Mouse (Mus musculus) liver, postnatal 0 days (tissue): ENCODE results near the gene Gm29427.

ENCODE experiments used
- CTCF ChIP-seq: sonication (generic); IDR thresholded peaks from 2 replicates; pipeline ENCODE4 v1.5.1; 2016; ENCODE audit warnings: antibody characterized with exemption, low read depth
- EP300 ChIP-seq: IDR thresholded peaks from 2 replicates; pipeline ENCODE4 v1.6.1; 2016; ENCODE audit warnings: antibody characterized with exemption, low read depth, mild to moderate bottlenecking

GRCm38 (mm10) chr1:130681656-130682413 lies 33.8 kb downstream of the Gm29427 start:
- TF ChIP-seq CTCF (no peak), EP300 (no peak)
